Mouse (Mus musculus) gastrocnemius, postnatal 36 days (tissue): ENCODE measurements around the gene Ddx23. TPM values are rescaled to one million over a fixed set of nuclear protein-coding genes. Genes with fewer than 3 reads are reported as not detected.

Source experiments
- DNase-seq, 2 experiments: peaks; one replicate each; pipeline ENCODE4 v3.0.0; 2022
- intact Hi-C: fragments of 180-260 bp; cut with DNase I; formaldehyde crosslinking; loops from one replicate; pipeline ENCODE4 v1.15.1; 2025
- long read RNA-seq, 2 experiments: library from polyadenylated mRNA; stranded (forward); transcript quantifications; one replicate each; pipeline ENCODE4 v2.0.0; 2021
- total RNA-seq, 2 experiments: library from RNA; stranded (reverse); gene quantifications; 2 replicates each; pipeline ENCODE4 v1.2.3; 2021

The Ddx23 gene
- total RNA-seq, result 10 to 100 TPM; 50.0 to 56.2 TPM
- long read RNA-seq, experiment 1, partial matches to known transcripts, result 3 of 44 reads
- long read RNA-seq, experiment 1, other reads (novel, unspliced or antisense), result 41 of 44 reads
- long read RNA-seq, experiment 2, partial matches to known transcripts, result 0 of 49 reads
- long read RNA-seq, experiment 2, other reads (novel, unspliced or antisense), result 48 of 49 reads

DNA sequence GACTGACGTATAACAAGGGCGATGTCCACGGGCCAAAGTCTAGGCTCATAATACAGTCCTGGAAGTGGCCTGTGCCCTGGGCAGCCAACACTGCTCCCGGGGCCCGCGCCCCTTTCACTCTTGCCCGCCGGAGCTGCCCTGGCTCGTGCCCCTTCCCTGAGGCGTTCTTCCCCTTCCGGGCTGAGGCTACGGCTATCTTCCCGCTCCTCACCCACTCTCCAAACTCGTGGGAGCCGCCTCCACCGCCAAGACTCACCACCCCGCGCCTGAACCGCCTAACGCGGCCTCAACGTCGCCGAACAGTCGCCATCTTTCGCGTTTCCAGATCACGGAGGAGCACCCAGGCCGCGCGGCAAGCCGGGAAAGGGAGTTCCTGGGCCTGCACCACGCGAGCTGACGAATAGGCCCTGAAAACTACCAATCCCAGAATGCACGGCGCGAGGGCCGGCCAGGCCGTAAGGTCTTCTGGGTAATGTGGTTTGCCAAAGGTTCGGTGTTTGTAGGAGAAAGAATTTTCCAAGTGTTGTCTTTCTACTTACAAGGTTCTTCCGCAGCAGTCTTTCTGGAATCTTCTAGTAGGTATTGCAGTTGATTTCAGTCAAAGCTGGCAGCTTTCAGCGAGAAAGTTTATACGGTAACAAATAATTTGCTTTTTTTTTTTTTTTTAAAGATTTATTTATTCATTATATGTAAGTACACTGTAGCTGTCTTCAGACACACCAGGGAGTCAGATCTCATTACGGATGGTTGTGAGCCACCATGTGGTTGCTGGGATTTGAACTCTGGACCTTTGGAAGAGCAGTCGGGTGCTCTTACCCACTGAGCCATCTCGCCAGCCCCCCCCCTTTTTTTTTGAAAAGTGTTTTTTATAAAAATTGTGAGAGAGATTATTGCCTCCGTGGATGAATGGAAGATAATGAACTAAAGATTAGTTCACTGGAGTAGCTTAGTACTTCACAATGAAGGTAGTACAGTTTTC is at the start of gene Ddx23:
Ddx23 (minus strand) TSS at position 328 of the 979 bp plus-strand sequence.
- peak; percentile 86 to 93 for DNase-seq
- intact Hi-C loops, result loop anchor here (5.0 kb wide), 1 partner anchor 139 kb away; no protein-coding TSS in a partner anchor

DNA sequence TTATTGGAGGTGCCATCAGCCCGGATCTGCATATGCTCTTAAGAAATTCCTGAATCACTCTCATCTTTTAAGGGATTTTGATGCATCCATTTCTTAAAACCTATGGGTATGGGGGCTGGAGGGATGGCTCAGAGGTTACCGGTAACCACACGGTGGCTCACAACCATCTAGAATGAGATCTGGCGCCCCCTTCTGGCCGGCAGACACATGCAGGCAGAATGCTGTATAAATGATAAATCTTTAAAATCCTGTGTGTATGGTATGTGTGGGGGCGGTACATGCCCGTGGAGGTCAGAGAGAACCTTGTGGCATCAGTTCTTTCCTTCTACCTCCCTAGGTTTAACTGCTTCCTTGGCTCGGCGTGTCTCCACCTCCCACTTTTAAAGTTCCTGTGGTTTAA is 47.7 kb upstream of the Ddx23 start:
- intact Hi-C loops, result no loop called here

DNA sequence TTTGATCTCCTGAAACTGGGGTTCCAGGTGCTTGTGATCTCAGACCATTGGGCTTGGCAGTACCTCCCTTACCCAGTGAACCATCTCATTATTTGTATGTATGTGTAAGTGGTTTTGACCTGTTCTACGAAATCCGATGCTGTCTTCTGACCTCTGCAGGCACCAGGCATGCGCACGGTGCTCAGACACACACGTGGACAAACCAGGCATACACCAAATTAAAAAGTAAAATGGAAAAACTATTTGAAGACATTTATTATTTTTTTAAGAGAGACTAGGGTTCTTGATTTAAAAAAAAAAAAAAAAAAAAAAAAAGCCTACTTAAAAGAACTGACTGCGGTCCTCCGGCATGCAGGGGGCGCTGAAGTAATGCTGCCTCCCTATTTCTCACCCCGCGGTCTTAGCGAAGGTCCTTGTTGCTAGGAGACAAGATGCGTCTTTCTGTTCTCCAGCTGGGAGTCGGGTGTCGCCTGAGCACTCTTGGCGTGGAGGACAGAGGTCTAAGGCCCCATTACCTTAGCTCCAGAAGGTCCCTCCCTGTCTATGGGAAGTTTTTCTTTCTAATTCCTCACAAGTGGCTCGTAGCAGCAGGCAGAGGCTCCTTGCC is 45.2 kb upstream of the Ddx23 start, which contains the start of gene Ccdc65:
Ccdc65 (plus strand) TSS at position 442 of the 607 bp plus-strand sequence.
- intact Hi-C loops, result no loop called here
- DNase-seq, result peak; percentile 74 to 80

More for the DNA sequence above, 47.7 kb upstream of the Ddx23 start:
- DNase-seq, result peak; percentile 31 to 44

DNA sequence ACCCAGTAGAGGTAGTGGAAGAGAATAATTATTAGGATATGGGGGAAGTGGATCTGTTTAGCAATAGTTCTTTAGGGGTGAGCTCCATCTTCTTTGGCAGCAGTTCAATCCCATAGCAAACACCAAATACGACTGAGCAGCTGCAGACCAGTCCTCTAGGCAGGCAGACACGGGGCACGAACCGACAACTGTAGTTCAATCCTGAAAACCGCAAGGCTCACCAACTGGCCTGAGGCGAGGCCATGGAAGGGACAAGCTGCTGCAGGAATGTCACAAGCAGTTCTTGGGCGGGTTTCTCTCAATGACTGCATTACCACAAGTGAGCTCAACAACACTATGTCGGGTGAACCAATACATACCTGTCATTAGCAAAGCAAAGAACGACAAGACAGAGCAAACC is 41.6 kb upstream of the Ddx23 start:
- DNase-seq, result no peak
- intact Hi-C loops, result no loop called here

DNA sequence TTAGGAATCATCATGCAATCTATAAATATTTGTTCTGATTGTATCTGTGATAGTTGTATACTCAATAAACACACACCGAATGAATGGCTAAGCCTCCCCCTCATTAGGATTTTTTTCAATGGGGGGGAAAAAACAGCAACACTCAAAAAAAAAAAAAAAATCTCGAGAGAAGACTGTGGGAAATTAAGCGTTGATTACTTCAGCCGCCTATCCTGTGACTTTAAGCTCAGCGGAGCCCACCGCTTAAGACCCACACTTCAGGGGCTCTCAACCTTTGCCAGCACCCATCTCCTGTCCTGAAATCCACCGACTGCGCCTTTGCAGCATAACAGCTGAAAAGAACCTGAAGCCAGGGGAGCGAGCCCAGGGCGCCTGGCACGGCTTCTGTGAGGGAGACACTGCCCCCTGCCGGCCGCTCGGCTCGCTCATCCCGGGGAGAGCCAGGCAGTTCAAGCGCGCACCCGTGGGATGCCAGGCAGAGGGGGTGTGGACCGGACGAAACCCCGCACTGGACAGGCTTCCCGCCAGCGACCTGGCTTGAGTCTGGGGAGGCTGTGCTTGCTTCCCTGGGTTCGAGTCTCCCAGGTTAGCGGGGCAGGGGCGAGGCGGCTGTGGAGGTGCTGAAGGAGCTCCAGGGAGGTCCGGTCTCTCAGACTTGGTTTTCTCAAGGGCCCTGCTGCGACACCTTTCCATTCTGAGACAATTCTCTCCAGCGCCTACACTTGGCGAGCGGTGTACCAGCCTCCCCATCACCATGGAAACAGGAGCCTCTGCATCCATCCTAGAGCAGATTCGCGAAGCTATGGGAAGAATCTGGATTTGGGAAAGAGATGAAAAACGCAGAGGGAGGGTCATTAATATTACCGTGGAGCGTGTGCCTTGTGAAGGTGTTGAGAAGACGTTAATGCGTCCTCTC is 36.8 kb upstream of the Ddx23 start:
- intact Hi-C loops, result loop anchor here (1.0 kb wide), 1 partner anchor 35 kb away; no protein-coding TSS in a partner anchor
- peak; percentile 80 to 82 for DNase-seq

DNA sequence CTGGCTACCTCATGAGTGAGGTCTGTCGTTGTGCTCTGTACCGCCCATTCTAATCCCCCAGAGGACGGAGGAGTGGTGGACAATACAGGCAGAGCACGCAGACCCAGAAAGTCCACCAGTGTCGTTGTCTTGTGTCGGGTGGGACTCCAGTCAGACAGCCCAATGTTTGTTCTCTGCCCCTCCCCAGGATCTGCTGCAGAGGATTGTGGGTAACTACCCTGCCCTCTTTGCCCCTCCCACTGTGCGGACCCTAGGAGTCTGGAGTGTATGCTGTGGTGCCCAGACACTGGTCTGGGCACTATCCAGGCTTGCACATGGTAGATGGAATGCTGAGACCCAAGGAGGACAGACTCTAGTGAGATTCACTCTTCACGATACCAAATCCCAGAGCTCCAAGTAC is 33.5 kb upstream of the Ddx23 start:
- intact Hi-C loops, result no loop called here
- DNase-seq, result no peak

DNA sequence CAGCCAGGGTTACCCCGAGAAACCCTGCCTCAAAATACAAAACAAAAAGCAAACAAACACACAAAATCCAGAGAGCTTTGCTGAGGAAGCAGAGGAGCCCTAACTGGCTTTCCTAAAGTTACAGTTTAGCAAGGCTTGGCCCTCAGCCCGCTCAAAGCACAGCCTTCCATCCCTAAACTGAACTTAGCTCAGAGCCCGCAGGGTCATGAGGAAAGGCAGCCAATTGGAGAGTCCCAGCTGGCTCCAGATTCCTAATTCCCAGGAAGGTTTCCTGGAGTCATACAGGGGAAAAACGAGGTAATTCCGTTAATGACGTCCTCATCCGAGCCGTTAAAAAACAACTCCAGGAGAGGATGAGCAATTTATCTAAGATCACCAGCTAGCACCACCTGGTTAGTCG is 33.0 kb upstream of the Ddx23 start:
- intact Hi-C loops, result no loop called here
- no peak for DNase-seq

DNA sequence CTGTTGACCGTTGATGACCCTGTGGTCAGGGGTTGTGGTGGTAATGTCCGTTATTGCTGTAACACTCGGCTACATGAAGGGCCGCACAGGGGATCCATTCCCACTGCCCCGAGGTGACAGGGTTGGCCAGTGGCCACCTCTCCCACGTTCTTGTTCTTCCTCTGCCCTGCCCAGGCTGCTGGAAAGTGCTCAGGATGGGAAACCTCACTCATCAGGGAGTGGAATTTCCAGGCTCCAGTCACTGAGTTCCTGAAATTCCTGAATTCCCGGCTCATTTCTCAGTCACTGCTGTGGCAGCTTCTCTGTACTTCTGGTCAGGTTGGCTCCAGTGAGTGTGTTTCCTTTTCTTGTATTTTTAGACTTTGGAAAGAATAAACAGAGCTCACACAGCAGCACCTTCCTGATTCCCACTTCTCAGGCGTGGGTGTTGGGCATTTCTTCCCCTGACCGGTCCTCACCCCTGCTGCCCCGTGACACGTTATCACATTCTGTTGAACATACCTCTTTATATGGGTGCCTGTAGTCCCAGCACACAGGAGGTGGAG is 29.5 kb upstream of the Ddx23 start:
- peak in 1 of 2 experiments; percentile 35 for DNase-seq
- intact Hi-C loops, result no loop called here

DNA sequence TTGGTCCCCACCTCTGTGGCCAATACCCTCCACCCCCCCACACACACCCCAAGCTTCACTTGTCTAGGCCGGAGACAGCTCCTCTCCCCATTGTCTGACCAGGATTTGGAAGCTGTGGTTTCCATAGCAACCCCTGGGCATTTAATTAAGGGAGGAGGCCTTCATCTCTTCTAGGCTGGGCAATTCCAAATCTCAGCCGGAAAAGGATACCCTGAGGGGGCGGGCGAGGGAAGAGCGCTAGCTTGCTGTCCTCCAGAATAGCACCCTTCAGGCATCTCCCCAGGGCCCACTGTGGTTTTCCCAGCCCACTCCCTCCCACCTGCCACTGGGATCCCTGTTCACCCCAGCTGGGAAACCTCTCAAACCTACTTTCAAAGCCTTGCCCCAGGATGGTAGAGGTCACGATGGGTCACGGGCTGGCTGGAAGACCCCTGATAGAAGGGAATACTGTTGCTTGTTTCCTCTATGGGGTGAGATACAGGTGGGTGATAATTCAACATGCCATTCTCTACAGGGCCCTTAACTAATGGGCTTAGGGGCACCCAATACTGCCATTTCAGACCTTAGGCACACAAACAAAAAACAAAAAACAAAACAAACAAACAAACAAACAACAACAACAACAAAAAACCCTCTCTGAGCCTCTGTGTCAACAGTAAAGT is 28.9 kb upstream of the Ddx23 start:
- no peak for DNase-seq
- intact Hi-C loops, result no loop called here

DNA sequence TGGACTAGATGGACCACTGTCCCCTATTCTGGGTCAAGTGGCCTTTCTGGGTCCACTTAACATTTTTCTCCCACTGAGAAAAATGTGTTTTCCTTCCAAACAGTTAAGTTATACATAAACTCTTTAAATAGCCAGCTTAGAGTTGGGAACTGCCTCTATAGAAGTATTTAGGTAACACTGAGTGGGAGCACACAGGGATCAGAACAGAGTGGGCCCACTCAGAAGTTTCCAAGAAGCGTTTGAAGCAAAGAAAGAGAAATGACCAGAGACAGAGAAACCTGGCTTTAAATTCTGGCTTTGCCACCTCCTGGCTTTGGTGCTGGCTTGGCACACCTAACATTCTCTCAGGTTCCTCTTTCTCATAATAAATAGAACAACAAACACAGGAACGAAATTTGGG is 27.0 kb upstream of the Ddx23 start:
- DNase-seq, result no peak
- intact Hi-C loops, result no loop called here

DNA sequence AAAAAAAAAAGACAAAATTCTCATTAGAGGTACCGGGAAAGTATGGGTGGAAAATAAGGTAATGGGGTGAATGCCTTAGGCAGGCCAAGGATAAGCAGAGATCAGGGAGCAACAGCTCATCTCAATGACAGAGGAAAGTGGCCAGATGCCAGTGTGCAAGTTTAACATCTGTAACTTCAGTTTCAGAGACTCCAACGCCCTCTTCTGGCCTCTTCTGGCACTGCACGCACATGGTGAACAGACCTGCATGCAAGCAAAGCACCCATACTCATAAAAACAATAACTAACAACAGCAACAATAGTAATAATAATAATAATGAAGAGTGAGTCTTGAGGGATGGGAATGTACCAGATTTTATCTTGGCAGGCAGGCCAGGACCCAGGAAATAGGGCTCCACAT is 23.2 kb upstream of the Ddx23 start:
- DNase-seq, result no peak
- intact Hi-C loops, result no loop called here

DNA sequence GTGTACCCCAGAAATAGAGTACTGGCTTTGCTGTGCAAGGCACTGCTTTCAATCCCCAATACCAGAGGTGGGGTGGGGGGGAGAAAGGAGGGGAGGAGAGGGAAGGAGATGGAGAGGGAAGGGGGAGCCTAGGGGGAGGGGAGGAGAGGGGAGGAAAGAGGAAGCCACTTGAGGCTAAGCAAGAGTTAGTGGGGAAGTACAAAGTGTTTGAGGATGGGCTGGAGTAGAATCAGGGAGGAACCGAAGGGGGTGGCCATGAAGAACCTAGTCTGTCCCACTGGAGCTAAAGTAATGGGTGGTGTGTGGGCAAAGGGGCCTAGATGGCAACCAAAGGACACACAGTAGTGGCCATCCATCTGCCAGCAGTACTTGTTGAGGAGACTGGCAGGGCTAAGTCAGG is 21.1 kb upstream of the Ddx23 start:
- no peak for DNase-seq
- intact Hi-C loops, result no loop called here

DNA sequence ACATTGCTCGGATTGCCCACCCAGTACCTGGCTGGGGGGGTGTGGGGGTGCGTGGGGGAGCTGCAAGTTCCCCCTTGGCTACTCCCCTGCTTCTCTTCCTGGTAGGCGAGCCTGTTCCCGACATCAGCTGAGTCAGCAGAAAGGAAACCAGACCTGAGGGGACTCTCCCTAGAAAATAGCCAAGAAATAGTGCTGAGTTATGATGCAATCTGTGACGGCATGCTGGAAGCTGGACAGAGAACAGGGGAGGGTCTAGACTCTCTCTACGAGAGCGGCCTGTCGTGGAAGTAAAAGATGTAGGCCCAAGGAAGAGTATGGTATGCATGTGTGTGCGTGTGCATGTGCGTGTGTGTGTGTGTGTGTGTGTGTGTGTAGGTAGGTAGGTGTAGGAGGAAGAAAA is 20.5 kb upstream of the Ddx23 start:
- no peak for DNase-seq
- intact Hi-C loops, result no loop called here

DNA sequence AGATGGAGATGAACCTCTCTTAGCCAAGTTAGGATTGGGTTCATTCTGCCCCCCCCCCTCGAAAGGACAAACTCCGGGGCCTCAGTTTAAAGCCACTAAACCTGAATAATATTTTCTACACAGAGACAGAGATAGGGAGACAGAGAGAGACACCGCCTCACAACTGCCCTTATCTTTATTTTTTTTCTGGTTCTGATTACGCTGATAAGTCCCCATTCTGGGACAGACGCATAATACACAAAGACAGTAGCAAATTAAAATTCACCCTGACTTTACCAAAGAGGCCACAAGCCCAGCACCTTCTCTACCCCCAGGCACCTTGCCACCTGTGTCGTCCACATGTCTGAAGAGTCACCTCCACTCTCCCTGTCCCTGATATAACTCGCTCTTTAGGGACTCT is 18.9 kb upstream of the Ddx23 start:
- intact Hi-C loops, result loop anchor here (1.0 kb wide), 1 partner anchor 16 kb away; no protein-coding TSS in a partner anchor
- DNase-seq, result no peak

DNA sequence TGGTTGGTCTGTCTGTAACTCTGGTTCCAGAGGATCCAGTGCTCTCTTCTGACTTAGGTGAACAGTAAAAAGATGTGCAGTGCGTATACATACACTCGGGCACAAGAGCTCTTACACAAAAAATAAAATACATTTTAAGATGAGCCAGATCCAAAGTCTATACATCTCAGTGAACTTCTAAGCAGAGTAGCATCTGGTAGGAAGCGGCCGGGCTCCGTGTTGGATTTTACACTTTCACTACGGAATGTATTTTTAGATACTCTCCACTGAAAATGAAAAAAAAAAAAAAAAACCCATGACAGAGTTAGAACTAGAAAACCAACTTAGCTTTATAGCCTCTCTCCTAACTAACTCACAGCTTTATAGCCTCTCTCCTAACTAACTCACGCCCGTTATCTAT is 18.0 kb upstream of the Ddx23 start:
- intact Hi-C loops, result loop anchor here (1.0 kb wide), 1 partner anchor 15 kb away; no protein-coding TSS in a partner anchor
- DNase-seq, result no peak

DNA sequence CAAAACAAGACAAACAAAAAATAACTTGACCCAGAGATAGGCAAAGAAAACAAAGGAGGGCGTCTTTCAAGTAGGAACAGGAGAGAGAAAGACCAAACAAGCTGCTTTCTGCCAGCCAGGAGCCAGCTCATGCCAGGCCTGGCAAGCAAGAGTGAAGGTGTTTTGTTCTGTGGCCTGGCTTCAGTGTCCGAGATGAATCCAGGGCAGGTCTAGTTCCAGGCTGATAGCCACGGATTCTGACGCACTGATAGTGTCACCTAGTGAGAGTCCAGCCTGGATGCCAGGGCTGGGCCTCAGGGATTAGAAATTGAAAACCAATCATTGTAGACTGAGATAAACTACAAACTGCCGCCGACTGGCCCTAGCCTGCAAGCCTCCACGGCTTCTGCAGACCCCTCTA is 15.3 kb upstream of the Ddx23 start:
- no peak for DNase-seq
- intact Hi-C loops, result no loop called here

DNA sequence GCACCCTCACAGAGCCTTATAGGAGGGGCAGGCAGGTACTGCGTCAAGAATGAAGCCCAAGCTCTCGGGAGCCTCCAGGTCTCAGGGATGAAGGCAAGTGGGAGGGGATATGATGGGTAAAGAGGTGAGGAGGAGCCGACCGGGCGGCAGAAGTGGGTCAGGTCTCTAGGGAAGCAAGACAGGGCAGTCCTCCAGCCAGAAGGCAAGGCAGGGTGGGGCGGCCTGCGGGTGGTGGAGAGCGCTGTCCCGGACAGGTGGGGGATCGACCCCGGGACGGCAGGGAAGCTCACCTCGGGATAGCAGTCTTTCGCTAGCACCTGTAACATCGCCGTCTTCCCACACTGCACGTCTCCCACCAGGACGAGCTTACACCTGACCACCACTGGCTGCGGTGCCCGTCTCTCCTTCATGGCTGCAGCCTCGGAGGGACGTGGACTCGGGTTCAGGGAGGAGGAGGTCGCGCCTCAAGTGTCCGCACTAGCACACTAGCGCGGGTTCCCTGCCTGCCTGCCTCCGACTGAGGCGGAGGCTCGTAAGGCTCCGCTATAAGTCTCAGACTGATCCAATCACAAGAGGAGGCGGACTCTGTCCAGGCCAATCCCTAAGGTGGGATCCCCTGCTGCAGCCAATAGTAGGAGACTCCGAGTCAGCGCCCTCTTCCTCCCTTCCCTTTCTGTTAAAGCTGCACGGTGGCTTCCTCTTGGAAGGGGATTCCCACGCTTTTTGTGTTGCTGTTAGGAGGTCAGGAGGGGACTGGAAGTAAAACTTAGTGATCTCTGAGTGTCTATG is 14.4 kb upstream of the Ddx23 start, which contains the start of gene Rnd1:
Rnd1 (minus strand) TSS at position 522 of the 789 bp plus-strand sequence.
- DNase-seq, result peak; percentile 64 to 73
- intact Hi-C loops, result no loop called here

DNA sequence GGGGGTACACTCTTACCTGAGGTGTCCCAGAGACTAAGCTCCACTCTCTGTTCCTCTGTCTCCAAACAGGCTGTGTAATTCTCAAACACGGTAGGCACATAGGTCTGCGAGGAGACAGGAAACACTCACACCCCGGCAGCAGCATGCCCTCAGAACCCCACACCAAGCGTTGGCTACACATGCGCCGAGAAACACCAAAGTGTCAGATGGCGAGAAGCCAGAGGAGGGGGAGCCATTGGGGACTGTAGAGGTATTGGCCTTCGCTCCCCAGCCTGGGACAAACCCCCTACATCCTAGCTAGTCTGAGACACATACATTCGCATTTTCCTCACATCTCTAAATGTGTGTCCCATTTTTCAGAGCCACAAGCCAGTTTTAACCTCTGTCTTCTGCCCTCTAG is 13.8 kb upstream of the Ddx23 start:
- DNase-seq, result no peak
- intact Hi-C loops, result no loop called here
